Mouse (Mus musculus) adrenal gland, postnatal 14 days (tissue): ENCODE data around the gene Cul5. TPM values are rescaled to one million over a fixed set of nuclear protein-coding genes. Genes with fewer than 3 reads are reported as not detected.

ENCODE experiments used
- DNase-seq: peaks from one replicate; pipeline ENCODE4 v3.0.0; 2021; ENCODE audit warnings: mixed read lengths
- long read RNA-seq, 2 experiments: library from polyadenylated mRNA; stranded (forward); transcript quantifications; one replicate each; pipeline ENCODE4 v2.0.0; 2021
- total RNA-seq: library from RNA; stranded (reverse); gene quantifications from 2 replicates; pipeline ENCODE4 v1.2.3, GENCODE M21; 2021

The Cul5 gene
- 34.2 and 35.1 TPM in 2 replicates for total RNA-seq
- long read RNA-seq, experiment 1, transcript Cul5-201 (19 exons, 3,585 nt): major isoform, 16 of 20 reads
- long read RNA-seq, experiment 1, partial matches to known transcripts: 2 of 20 reads
- long read RNA-seq, experiment 1, other reads (novel, unspliced or antisense): 2 of 20 reads
- long read RNA-seq, experiment 2, transcript Cul5-201 (19 exons, 3,585 nt): major isoform, 5 of 7 reads
- long read RNA-seq, experiment 2, partial matches to known transcripts: 2 of 7 reads
- long read RNA-seq, experiment 2, other reads (novel, unspliced or antisense): 0 of 7 reads

DNA sequence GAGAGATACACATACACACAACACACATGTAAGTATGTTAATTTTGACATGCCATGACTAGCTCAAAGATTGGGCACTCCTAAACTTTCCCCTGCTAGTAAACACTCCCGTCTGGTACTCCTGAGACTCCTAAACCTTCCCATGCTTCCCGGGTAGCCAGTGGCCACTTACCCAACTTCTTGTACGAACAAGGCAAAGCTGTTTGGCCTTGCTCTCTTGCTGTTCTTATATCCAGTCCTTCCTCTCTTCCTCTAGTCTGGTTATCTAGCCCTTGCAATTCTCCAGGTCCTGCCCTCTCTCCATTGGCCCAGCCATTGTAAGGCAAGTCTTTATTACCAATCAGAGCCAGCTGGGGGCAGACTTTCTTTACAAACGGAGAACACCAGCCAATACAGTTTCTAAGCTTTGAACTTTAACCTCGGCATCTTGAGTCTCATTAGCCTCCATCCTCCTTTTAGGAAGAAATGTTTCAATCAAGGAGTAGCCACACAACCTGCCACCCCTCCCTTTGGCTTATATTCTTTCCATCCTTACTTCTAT lies at the start of gene Cul5:
Cul5 (minus strand) TSS at position 335 of the 540 bp plus-strand sequence.
- peak; percentile 55 for DNase-seq

DNA sequence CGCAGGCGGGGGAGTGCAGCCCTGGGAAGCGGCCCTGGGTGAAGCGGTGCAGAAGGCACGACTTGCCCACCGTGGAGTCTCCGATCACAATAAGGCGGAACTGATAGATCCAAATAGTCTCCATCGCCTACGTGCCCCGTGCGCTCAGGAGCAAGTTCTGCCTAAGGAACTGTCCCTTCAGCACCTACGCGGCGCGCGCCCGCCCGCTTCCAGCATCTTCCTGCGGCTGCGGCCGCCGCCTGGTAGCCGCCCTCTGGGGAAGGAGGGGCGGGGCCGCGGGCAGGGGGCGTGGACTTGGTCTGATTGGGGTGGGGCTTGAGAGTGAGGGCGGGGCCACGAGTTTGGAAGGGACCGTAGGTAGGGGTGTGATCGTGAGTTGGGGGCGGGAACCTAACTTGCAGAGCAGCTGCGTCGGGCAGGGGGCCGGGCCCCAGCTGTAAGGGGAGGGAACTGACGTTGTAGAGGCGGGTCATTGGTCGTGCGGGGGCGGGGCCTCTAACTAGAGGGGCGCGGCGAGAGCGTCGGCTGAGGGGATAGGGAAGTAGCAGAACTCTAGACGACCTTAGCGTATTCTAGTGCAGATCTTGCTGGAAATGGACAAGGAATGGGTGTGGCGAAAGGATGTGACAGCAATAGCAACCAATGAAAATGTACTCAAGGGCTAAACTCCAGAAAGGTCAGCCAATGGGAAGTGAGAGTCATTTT lies 36.3 kb upstream of the Cul5 start, which contains the start of gene Rab39:
Rab39 (minus strand) TSS at position 241 of the 705 bp plus-strand sequence.
- DNase-seq: peak; percentile 91

DNA sequence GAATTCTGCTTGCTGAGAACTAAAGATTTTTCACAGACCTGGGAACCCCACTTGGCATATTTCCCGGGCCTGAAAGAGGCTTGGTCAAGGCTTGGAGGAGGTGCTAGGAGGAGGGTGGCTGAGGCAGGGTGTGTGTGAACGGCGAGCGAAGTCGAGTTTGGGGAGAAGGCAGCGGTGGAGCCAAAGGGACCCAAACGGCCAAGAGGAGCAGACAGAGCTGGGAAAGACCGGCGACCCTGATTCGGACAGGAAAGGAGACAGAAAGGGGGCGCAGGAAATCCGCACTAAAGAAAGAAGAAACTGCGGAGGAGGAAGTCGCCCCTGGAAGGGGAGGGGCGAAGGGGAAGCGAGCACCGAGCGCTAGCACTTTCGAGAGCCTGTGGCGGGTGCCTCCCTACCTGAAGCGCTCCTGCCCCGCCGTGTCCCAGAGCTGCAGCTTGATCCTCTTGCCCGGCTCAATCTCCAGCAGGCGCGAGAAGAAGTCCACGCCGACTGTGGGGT lies 35.7 kb upstream of the Cul5 start:
- peak; percentile 10 for DNase-seq

DNA sequence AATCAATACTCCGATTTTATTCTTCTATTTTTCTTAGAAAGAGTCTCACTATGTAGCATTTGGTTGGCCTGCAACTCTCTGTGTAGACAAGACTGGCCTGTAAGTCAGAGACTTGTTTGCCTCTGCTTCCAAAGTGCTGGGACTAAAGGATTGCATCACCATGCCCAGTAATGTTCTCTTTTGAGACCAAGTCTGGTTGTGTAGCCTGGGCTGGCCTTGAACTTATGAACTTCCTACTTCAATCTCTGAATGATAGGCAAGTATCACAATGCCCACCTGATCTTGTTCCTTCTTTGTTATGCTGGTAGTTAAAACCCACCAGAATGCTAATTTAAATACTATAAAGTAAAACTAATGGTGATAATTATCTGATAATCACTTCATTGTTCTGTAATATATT lies 33.2 kb upstream of the Cul5 start:
- no peak for DNase-seq

DNA sequence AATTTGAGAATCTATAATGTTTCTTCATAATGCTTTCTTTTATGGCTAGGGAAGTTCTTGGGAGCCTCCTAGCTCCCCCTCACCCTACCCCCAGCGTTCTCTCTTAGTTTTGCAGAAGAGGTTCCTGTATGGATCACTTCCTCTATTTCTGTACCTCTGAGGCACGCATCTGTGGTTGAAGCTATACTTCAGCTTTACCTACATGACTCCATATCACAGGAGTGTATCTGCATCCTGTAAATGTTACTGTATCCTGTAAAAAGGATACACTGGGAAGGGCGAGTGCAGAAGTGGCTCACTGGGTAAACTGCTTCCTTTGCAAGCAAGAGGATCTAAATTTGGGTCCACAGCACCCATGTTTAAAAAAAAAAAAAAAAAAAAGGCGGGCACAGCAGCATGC lies 30.7 kb upstream of the Cul5 start:
- DNase-seq: no peak

DNA sequence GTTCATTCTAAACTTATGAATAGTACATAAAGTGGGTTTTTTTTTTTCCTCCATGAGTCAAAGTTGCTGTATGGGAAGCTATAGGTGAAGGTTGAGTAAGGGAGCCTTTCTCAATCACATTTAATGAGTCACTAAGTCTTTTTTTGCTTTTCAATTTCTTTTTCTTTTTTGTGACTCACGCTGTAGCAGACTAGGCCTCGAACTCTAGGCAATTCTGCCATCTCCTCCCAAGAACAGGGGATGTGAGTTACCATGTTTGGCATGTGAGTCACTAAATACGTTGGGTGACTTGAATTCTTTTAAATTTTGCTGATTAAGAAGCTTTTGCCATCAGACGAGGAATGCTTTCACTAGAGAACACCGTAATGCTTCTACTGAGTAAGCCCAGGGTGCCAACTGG lies 26.0 kb upstream of the Cul5 start:
- no peak for DNase-seq

DNA sequence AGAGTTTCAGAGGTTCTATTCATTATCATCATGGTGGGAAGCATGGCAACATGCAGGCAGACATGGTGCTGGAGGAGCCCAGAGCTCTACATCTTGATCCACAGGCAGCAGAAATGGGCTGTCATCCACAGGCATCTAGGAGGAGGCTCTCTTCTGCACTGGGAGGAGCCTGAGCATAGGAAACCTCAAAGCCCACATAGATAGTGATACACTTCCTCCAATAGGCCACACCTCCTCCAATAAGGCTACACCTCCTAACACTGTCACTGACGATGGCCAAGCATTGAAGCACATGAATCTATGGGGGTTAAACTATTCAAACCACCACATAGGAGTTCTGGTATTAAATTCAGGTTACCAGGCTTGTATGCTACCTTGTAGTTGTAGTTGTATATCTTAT lies 23.9 kb upstream of the Cul5 start:
- no peak for DNase-seq

DNA sequence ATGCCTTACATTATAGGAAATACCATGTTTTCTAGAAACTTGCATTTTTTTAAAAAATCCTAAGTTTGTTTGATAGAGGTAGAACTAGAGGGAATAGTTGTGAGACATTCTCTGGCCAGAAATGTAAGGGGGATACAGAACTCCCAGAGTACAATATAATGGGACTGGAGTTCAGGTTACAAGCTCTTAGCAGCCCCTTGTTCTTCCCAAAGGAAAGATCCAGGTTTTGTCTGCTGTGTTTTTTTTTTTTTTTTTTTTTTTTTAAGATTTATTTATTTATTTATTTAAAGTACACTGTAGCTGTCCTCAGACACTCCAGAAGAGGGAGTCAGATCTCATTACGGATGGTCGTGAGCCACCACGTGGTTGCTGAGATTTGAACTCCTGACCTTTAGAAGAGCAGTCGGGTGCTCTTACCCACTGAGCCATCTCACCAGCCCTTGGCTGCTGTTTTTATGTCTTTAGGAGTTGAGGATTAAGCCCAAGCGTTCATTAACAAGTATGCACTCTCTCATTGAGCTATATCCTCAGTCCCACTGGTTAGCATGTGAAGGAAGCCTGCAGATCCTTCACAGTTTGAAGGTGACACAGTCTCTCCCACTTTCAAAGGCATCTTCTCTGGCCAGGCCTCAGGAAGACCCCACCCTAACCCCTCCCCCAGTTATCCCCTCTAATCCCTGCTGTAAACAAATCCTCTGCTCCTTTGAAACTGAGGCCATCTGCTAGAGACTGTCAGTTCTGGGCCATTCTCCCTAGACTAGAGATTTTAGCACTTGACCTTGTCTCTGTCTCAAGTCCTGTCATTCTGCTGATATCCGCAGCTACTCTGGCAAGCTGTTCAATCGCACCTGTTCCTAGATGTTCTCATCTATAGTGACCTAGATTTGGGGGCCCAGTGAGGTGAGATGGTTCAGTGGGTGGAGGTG lies 22.2 kb upstream of the Cul5 start:
- no peak for DNase-seq

DNA sequence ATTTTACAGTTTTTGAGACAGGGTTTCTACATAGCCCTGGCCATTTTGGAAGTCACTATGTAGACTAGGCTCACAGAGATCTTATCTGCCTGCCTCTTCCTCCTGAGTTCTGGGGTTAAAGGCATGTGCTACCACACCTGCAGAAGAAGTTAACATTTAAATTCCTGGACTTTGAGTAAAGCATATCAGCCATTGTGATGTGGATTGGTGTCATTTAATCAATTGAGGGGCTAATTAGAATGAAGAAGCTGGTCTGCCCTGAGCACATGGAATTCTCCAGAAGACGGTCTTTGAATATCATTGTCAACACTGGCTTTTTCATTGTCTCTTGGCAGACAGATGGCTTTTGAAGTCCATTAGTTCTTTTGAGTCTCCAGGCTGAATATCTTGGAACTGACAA lies 11.0 kb upstream of the Cul5 start:
- no peak for DNase-seq

DNA sequence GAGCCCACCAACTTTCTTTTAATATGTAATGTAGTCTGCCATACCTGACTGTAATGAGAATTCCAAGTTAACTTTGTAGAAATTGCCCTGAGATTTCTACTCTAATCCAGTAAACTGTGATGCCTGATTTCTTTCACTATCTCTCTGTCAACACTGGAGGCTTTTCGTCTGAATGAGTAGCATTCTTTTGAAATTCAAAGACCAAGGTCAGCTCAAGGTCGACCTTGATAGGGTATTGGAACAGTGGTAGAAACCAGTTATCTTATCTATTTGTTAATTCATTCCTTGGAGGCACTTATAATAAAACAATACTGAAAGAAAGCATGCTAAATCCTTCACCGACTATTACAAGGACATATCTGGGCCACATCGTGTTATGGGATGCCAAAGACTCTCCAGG lies 7.1 kb upstream of the Cul5 start:
- peak; percentile 42 for DNase-seq

DNA sequence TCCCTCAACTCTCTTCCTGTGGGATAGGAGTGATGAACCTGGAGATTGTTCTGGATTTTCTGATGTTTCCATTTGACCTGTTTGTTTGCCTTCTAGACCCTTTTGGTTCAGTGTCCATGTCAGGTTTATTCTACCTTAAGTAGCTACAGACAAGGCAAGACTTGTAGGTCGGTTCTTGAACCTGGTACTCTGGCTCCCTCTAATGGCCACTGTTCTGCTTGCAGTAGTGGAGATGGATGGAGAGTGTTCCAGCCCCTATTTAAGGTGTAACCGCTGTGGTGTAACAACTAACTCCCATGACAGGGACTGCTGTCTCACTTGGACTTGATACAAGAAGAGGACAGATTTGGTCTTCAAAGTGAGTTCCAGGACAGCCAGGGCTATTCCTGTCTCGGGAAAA lies 3.8 kb upstream of the Cul5 start:
- DNase-seq: peak; percentile 85

DNA sequence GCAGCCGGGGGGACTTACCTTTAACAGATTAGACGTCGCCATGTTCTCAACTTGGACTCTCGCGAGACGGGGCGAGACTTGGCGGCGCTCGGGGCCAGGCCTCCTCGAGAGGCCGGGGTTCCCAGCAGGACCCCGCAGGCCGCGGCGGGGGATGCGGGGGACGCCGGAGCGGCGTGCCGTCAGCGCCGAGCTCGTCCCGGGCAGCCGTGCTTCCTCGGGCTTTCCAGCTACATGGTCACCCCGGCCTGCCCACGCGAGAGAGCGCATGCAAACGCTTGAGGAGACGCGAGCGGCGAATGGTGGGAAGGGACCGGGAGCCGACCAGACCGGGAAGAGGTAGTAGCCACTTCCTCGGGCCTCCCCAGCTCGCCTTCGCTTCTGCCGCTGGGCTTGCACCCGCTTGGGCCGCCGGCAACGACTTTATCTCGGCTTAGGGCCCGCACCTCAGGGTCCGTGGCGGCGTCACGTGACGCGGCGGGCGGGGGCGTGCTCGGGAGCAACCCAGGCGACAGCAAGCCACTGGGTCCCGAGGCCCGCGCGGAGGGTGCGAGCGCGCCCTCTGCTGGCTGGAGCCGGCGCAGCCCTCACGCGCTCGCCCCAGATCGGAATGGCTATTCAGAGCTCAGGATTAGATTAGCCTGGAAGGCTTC lies 2.7 kb downstream of the Cul5 start:
- DNase-seq: peak; percentile 97

DNA sequence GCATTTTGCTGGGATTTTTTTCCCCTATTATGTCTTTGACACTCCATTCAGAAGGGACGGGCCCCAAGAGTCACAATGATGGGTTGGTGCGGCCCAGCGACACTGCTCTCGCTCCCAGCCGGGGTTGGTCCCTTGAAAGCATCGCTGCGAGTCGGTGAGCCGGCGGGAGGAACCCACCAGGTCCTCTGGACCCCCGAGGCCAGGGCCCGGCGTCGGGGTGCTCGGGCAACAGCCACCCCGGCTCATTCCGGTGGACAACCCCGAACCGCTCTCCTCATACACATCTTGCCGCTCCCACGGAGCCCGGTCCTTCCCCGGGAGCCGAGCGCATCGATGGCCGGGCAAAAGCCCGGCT lies 3.2 kb downstream of the Cul5 start:
- DNase-seq: no peak

DNA sequence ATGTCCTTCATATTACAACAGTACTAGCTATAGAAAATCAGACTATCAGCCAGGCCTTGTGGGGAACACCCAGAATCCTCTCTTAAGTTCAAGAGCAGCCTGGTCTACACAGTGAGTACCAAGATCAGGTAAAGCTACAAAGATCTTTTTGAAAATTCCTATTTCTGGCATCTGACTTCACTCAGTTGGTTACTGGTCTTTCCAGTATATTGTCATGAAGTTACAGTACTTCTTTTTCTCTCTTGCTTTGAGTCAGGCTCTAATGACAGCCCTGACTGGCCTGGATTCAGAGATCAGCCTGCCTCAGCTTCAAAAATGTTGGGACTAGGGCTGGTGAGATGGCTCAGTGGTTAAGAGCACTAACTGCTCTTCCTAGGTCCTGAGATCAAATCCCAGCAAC lies 4.4 kb downstream of the Cul5 start:
- DNase-seq: no peak

DNA sequence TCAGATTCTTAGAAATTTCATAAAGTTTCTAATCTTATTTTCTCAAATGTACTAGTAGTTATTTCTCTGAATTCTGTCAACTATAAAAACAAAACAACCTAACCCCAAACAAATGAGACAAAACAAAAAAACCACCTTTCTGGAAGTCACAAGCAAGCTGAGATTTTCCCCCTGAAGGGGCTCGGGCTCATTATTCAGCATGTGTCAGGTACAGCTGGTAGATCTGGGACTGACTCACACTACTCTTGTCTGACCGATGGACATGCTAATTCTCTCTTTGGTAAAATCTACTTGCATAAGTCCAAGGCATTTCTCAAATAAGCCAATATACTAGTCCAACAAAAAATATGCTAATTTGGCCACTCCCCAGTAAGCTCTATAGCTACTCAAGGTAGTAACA lies 5.0 kb downstream of the Cul5 start:
- no peak for DNase-seq

DNA sequence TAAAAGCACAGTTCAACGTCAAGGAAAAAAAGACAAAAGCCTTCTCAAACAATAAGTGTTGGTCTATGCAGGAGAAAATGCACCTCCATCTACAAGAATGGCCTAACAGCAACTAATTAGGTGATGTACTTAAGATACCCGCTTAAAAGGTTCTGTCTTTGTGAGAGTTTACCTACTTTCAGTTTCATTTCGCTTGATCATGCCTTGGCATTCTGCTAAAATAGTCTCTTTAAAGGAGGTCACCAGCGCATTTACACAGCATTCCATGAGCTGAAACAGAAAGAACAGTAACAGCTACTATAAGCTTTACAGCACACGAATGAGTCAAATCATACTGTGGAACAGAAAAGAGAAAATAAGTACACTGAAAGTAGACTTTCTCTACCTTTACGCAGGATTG lies 35.0 kb downstream of the Cul5 start:
- no peak for DNase-seq

DNA sequence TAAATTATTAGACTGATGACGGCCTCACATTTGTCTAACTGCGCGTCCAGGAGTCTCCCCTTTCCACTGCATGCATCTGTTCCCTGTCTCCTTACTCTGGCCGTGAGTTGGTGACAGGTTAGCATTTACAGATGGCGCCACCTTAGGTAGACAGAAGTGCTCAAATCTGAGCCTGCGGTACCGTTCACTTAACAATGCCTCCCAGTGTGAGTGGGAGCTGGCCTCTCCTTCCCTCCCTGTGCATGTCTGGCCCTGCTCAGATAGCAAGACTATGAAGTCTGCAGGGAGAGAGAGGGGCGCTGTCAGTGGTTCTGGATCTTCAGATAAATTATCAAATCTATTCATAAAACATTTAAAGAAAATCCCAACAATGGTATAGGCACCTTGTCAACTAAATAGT lies 54.6 kb downstream of the Cul5 start:
- no peak for DNase-seq

DNA sequence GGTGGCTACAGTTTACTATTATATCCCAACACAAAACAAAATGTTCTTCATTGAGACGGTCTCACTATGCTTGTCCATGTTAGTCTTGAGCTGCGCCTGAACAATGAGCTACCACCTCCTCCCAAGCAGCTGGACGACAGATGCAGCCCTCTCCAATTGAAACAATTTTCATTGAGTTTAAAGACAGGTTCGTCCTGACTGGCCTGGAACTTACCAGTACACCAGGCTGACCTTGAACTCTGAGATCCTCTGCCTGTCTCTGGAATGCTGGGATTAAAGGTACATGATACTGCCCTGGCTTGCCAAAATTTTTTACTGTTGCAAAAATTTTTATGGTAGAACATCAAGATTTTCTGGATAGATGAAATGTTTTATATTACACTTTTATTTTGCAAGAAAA lies 55.5 kb downstream of the Cul5 start:
- DNase-seq: no peak

DNA sequence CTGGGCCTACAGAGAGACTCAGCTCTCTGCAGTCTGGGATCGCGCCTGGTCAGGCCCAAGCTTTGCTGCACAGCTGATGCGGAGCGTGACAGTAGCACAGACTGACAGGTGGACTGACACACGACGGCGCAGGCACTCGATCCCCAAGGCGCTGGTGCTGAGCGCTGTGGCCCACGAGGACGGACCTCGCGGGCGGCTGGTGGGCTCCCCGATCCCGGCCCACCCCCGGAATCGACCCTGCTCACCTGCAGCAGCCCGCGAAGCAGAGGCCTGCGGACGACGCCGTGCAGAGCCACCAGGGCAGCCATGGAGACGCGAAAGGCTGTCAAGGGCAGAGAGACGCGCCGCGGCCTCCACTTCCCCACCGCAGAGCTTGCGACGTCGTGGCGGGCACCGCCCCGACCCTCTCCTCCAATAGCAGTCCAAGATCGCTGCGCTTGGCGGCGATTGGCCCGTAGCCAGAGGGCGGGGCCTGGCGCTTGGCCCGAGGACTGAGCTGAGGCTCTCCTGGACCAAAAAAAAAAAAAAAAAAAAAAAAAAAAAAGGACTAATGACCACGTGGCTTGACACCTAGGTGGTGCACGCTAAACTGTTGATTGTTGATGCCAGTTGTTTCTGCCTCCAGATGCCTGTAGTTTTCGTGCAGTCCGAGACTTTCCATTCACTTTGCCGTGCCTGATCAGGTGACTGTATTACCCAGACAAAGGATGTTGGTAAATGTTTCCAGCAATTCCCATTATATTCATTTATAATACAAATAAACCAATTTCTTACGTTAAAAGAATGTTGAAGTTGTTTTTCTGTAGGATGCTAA lies 59.6 kb downstream of the Cul5 start, which contains the start of gene Acat1:
Acat1 (minus strand) TSS at position 415 of the 814 bp plus-strand sequence.
- peak; percentile 98 for DNase-seq

DNA sequence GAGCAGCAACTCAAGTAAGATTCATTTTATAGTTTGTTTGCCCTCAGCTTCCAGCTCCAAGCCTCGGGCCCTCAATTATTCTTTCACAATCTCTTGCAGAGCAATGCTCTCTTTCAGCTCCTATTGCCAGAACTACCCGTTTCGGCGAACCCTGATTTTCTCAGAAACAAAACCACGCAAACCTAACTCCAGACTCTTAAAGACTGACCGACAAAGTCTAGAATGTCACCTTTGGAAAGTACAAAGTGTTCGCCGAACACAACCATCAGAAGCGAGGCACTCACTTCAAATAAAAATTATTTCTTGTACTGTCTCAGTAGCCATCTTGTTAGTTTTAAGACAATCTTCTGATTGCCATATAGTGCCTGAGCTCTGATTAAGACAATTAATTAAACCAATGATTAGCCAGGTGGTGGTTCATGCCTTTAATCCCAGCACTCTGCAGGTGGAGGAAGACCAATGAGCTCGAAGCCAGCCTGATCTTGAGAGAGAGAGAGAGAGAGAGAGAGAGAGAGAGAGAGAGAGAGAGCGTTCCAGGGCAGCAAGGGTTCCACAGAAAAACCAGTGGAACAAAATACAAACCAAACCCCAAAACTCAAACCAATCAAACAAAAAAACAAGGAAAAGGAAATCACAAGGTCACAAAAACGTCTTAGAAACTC lies 60.4 kb downstream of the Cul5 start:
- no peak for DNase-seq
